Mouse (Mus musculus): ENCODE results near the gene Mip. TPM values are rescaled to one million over a fixed set of nuclear protein-coding genes. Genes with fewer than 3 reads are reported as not detected.
"Not testable (repeated sequence)": the region's sequence is repeated elsewhere in the genome, so short reads cannot be mapped to it uniquely, and the experiment has no call there.

Gene Mip
- polyA plus RNA-seq, 1 experiment from 2014 or later: not detected

- Histone ChIP-seq H3K36me3 (ENCODE audit: control insufficient read depth, insufficient read depth) (peaks cover 6% of the 10 kb centered on the region; the same call in 1 of the 2 replicates), H3K27ac (ENCODE audit: low read depth, low read length) (no peak overlapping the region), H3K9me3 (ENCODE audit: control insufficient read depth) (no peaks in the 10 kb centered on the region), H3K4me3 (ENCODE audit: low read depth, low read length) (peak overlapping the region; percentile 77; the same call in 1 of the 2 replicates), H3K27me3 (replicated peaks; ENCODE audit: control insufficient read depth, insufficient read depth, low read length) (no peaks in the 10 kb centered on the region), H3K4me2 (replicated peaks; ENCODE audit: low read depth) (peak overlapping the region; percentile 65), H3K9ac (ENCODE audit: low read depth, low read length) (no peak overlapping the region), H3K4me1 (replicated peaks; ENCODE audit: control insufficient read depth, insufficient read depth, low read length) (no peaks in the 10 kb centered on the region)
- 55% methylated on average over 2 of the region's 2 CpGs for WGBS
- no peak for ATAC-seq
- peak; percentile 71 for TF ChIP-seq CTCF (IDR thresholded peaks at IDR 0.05; ENCODE audit: low read depth)
Observed at GRCm38 (mm10) chr10:128271883-128272282, 46.2 kb downstream of the Mip start.

DNA sequence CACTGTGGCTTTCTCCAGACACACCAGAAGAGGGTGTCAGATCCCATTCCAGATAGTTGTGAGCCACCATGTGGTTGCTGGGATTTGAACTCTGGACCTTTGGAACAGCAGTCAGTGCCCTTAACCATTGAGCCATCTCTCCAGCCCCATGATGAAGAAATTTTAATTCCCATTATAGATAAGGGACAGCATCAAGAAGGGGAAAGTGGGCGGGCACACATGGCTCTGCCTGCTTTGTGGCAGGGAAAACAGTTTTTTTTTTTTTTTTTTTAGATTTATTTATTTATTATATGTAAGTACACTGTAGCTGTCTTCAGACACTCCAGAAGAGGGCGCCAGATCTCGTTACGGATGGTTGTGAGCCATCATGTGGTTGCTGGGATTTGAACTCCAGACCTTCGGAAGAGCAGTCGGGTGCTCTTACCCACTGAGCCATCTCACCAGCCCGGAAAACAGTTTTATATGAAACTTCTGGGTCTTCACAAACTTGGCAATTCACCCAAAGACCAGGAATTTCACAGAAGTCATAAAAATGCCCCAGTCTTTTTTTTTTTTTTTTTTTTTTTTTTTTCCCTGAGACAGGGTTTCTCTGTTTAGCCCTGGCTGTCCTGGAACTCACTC is 47.3 kb downstream of the Mip start:
- Histone ChIP-seq H3K4me2 (replicated peaks; ENCODE audit: low read depth) (peak overlapping the region; percentile 65; the same call in 1 of the 2 replicates), H3K36me3 (ENCODE audit: control insufficient read depth, insufficient read depth) (peaks cover 14% of the 10 kb centered on the region; the same call in 1 of the 2 replicates)
- not testable (repeated sequence) for H3K4me3 ChIP-seq (ENCODE audit: low read depth, low read length); H3K4me1 ChIP-seq (replicated peaks; ENCODE audit: control insufficient read depth, insufficient read depth, low read length); ATAC-seq; H3K27ac ChIP-seq (ENCODE audit: low read depth, low read length); H3K27me3 ChIP-seq (replicated peaks; ENCODE audit: control insufficient read depth, insufficient read depth, low read length); H3K9ac ChIP-seq (ENCODE audit: low read depth, low read length); H3K9me3 ChIP-seq (ENCODE audit: control insufficient read depth)
- WGBS: 94% methylated on average over 4 of the region's 7 CpGs

- peaks cover 37% of the 10 kb centered on the region for H3K36me3 ChIP-seq (ENCODE audit: control insufficient read depth, insufficient read depth)
- H3K9me3 ChIP-seq (ENCODE audit: control insufficient read depth); H3K9ac ChIP-seq (ENCODE audit: low read depth, low read length); H3K4me1 ChIP-seq (replicated peaks; ENCODE audit: control insufficient read depth, insufficient read depth, low read length); ATAC-seq; H3K4me3 ChIP-seq (ENCODE audit: low read depth, low read length); H3K27me3 ChIP-seq (replicated peaks; ENCODE audit: control insufficient read depth, insufficient read depth, low read length); H3K4me2 ChIP-seq (replicated peaks; ENCODE audit: low read depth); H3K27ac ChIP-seq (ENCODE audit: low read depth, low read length): not testable (repeated sequence)
- 89% methylated on average over 1 of the region's 1 CpGs for WGBS
Observed at GRCm38 (mm10) chr10:128275374-128275773, 49.7 kb downstream of the Mip start.

GRCm38 (mm10) chr10:128278158-128278557 is 52.5 kb downstream of the Mip start:
- Histone ChIP-seq H3K9me3 (ENCODE audit: control insufficient read depth) (no peaks in the 10 kb centered on the region), H3K4me1 (replicated peaks; ENCODE audit: control insufficient read depth, insufficient read depth, low read length) (no peaks in the 10 kb centered on the region), H3K36me3 (ENCODE audit: control insufficient read depth, insufficient read depth) (peaks cover 61% of the 10 kb centered on the region), H3K4me3 (ENCODE audit: low read depth, low read length) (no peak overlapping the region), H3K27ac (ENCODE audit: low read depth, low read length) (no peak overlapping the region), H3K9ac (ENCODE audit: low read depth, low read length) (no peak overlapping the region), H3K4me2 (replicated peaks; ENCODE audit: low read depth) (no peak overlapping the region), H3K27me3 (replicated peaks; ENCODE audit: control insufficient read depth, insufficient read depth, low read length) (no peaks in the 10 kb centered on the region)
- no peak for ATAC-seq
- WGBS: 70% methylated on average over 6 of the region's 6 CpGs
- TF ChIP-seq CTCF (IDR thresholded peaks at IDR 0.05; ENCODE audit: low read depth): no peak

GRCm38 (mm10) chr10:128280943-128281342 is 55.3 kb downstream of the Mip start:
- peak; percentile 94 for ATAC-seq
- Histone ChIP-seq H3K4me1 (replicated peaks; ENCODE audit: control insufficient read depth, insufficient read depth, low read length) (no peaks in the 10 kb centered on the region), H3K27ac (ENCODE audit: low read depth, low read length) (peak overlapping the region; percentile 83), H3K27me3 (replicated peaks; ENCODE audit: control insufficient read depth, insufficient read depth, low read length) (no peaks in the 10 kb centered on the region), H3K36me3 (ENCODE audit: control insufficient read depth, insufficient read depth) (peaks cover 88% of the 10 kb centered on the region), H3K9ac (ENCODE audit: low read depth, low read length) (no peak overlapping the region; the same call in 1 of the 2 replicates), H3K4me3 (ENCODE audit: low read depth, low read length) (no peak overlapping the region), H3K4me2 (replicated peaks; ENCODE audit: low read depth) (peak overlapping the region; percentile 38; the same call in 1 of the 2 replicates), H3K9me3 (ENCODE audit: control insufficient read depth) (no peaks in the 10 kb centered on the region)
- TF ChIP-seq CTCF (IDR thresholded peaks at IDR 0.05; ENCODE audit: low read depth): no peak
- WGBS: 49% methylated on average over 6 of the region's 6 CpGs

Other genes starting within 250 kb of the Mip start
- gene Hsd17b6, start 218.2 kb upstream of the Mip start, polyA plus RNA-seq (2015; fragmentation: Nextera tagmentation; extraction: Ambion mirVana): 0.74 and 0.86 TPM in 2 replicates
- gene Prim1, start 210.7 kb upstream of the Mip start, polyA plus RNA-seq (2015; fragmentation: Nextera tagmentation; extraction: Ambion mirVana): 18.7 and 22.1 TPM in 2 replicates
- 511 and 531 TPM in 2 replicates for gene Naca, start 190.3 kb upstream of the Mip start, polyA plus RNA-seq (2015; fragmentation: Nextera tagmentation; extraction: Ambion mirVana)
- gene Ptges3, start 166.9 kb upstream of the Mip start, polyA plus RNA-seq (2015; fragmentation: Nextera tagmentation; extraction: Ambion mirVana): 264 and 269 TPM in 2 replicates
- gene Atp5b, start 142.6 kb upstream of the Mip start, polyA plus RNA-seq (2015; fragmentation: Nextera tagmentation; extraction: Ambion mirVana): 2,460 and 2,644 TPM in 2 replicates
- 8.1 and 8.6 TPM in 2 replicates for gene Baz2a, start 134.3 kb upstream of the Mip start, polyA plus RNA-seq (2015; fragmentation: Nextera tagmentation; extraction: Ambion mirVana)
- gene Rbms2, start 45.5 kb upstream of the Mip start, polyA plus RNA-seq (2015; fragmentation: Nextera tagmentation; extraction: Ambion mirVana): 11.2 and 11.7 TPM in 2 replicates
- 0.37 and 0.42 TPM in 2 replicates for gene Gls2, start 31.4 kb upstream of the Mip start, polyA plus RNA-seq (2015; fragmentation: Nextera tagmentation; extraction: Ambion mirVana)
- 22.9 and 23.2 TPM in 2 replicates for gene Spryd4, start 14.0 kb upstream of the Mip start, polyA plus RNA-seq (2015; fragmentation: Nextera tagmentation; extraction: Ambion mirVana)
- 8.6 and 10.6 TPM in 2 replicates for gene Timeless, start 6.2 kb downstream of the Mip start, polyA plus RNA-seq (2015; fragmentation: Nextera tagmentation; extraction: Ambion mirVana)
- not detected in 2 replicates for gene Apon, start 28.3 kb downstream of the Mip start, polyA plus RNA-seq (2015; fragmentation: Nextera tagmentation; extraction: Ambion mirVana)
- gene Apof, start 42.8 kb downstream of the Mip start, polyA plus RNA-seq (2015; fragmentation: Nextera tagmentation; extraction: Ambion mirVana): 0.12 TPM in 2 replicates
- gene Stat2, start 44.7 kb downstream of the Mip start, polyA plus RNA-seq (2015; fragmentation: Nextera tagmentation; extraction: Ambion mirVana): 23.2 and 26.7 TPM in 2 replicates
- 0.22 and 0.46 TPM in 2 replicates for gene Il23a, start 72.9 kb downstream of the Mip start, polyA plus RNA-seq (2015; fragmentation: Nextera tagmentation; extraction: Ambion mirVana)
- gene Pan2, start 77.5 kb downstream of the Mip start, polyA plus RNA-seq (2015; fragmentation: Nextera tagmentation; extraction: Ambion mirVana): 11.5 and 14.0 TPM in 2 replicates
- gene Cnpy2, start 96.6 kb downstream of the Mip start, polyA plus RNA-seq (2015; fragmentation: Nextera tagmentation; extraction: Ambion mirVana): 254 and 273 TPM in 2 replicates
- gene Cs, start 111.9 kb downstream of the Mip start, polyA plus RNA-seq (2015; fragmentation: Nextera tagmentation; extraction: Ambion mirVana): 248 and 266 TPM in 2 replicates
- 21.1 and 22.3 TPM in 2 replicates for gene Coq10a, start 143.2 kb downstream of the Mip start, polyA plus RNA-seq (2015; fragmentation: Nextera tagmentation; extraction: Ambion mirVana)
- gene Ankrd52, start 151.3 kb downstream of the Mip start, polyA plus RNA-seq (2015; fragmentation: Nextera tagmentation; extraction: Ambion mirVana): 4.0 and 4.9 TPM in 2 replicates
- gene Slc39a5, start 175.4 kb downstream of the Mip start, polyA plus RNA-seq (2015; fragmentation: Nextera tagmentation; extraction: Ambion mirVana): 109 and 114 TPM in 2 replicates
- 79.2 and 82.5 TPM in 2 replicates for gene Nabp2, start 185.7 kb downstream of the Mip start, polyA plus RNA-seq (2015; fragmentation: Nextera tagmentation; extraction: Ambion mirVana)
- 29.1 and 33.1 TPM in 2 replicates for gene Rnf41, start 185.8 kb downstream of the Mip start, polyA plus RNA-seq (2015; fragmentation: Nextera tagmentation; extraction: Ambion mirVana)
- 31.1 and 31.6 TPM in 2 replicates for gene Smarcc2, start 233.4 kb downstream of the Mip start, polyA plus RNA-seq (2015; fragmentation: Nextera tagmentation; extraction: Ambion mirVana)

All from intestine, postnatal 0 days (tissue).